Mouse (Mus musculus) CH12.LX (cell line): ENCODE data around the gene Cnih3.

ENCODE experiments used
- CHD2 ChIP-seq: IDR thresholded peaks from 2 replicates; pipeline ENCODE4 v1.6.1; 2011; ENCODE audit warnings: low read length, improper control_type of control experiment
- ELF1 ChIP-seq: IDR thresholded peaks from 2 replicates; pipeline ENCODE4 v1.6.1; 2014; ENCODE audit warnings: low read depth, mild to moderate bottlenecking, inconsistent platforms, low read length, improper control_type of control experiment
- EP300 ChIP-seq: IDR thresholded peaks from 2 replicates; pipeline ENCODE4 v1.6.1; 2011; ENCODE audit warnings: low read length, improper control_type of control experiment
- HCFC1 ChIP-seq: IDR thresholded peaks from 2 replicates; pipeline ENCODE4 v1.6.1; 2012; ENCODE audit warnings: low read depth, mild to moderate bottlenecking, inconsistent platforms, low read length, improper control_type of control experiment
- MAX ChIP-seq: IDR thresholded peaks from 2 replicates; pipeline ENCODE4 v1.6.1; 2011; ENCODE audit warnings: low read length, improper control_type of control experiment
- MAZ ChIP-seq: IDR thresholded peaks from 2 replicates; pipeline ENCODE4 v1.6.1; 2012; ENCODE audit warnings: low read depth, mild to moderate bottlenecking, inconsistent platforms, low read length, improper control_type of control experiment, moderate library complexity
- MXI1 ChIP-seq: IDR thresholded peaks from 2 replicates; pipeline ENCODE4 v1.6.1; 2011; ENCODE audit warnings: mild to moderate bottlenecking, low read depth, low read length, improper control_type of control experiment
- RAD21 ChIP-seq: IDR thresholded peaks from 2 replicates; pipeline ENCODE4 v1.6.1; 2011; ENCODE audit warnings: low read depth, mild to moderate bottlenecking, low read length, improper control_type of control experiment, moderate library complexity
- RCOR1 ChIP-seq: conservative IDR thresholded peaks from 2 replicates; pipeline ENCODE4 v1.6.1; 2012; ENCODE audit warnings: low read depth, mild to moderate bottlenecking, inconsistent platforms, low read length, improper control_type of control experiment
- SIN3A ChIP-seq: IDR thresholded peaks from 2 replicates; pipeline ENCODE4 v1.6.1; 2012; ENCODE audit warnings: low read length, improper control_type of control experiment, inconsistent platforms
- TCF12 ChIP-seq: IDR thresholded peaks from 2 replicates; pipeline ENCODE4 v1.6.1; 2014; ENCODE audit warnings: low read depth, mild to moderate bottlenecking, inconsistent platforms, low read length, improper control_type of control experiment
- ZC3H11A ChIP-seq: IDR thresholded peaks from 2 replicates; pipeline ENCODE4 v1.6.1; 2012; ENCODE audit warnings: low read depth, mild to moderate bottlenecking, inconsistent platforms, low read length, improper control_type of control experiment

GRCm38 (mm10) chr1:181462906-181463179 lies 110.4 kb downstream of the Cnih3 start:
- TF ChIP-seq MAX (no peak), HCFC1 (no peak), RCOR1 (no peak), SIN3A (no peak), ZC3H11A (no peak), EP300 (no peak), ELF1 (no peak), CHD2 (no peak), TCF12 (no peak), MAZ (no peak), MXI1 (no peak), RAD21 (no peak)
